In genomic region chr5:148397911-148398310, GRCm38 (mm10) we compare ENCODE assay signal across 10 mouse cellular contexts. TPM values are rescaled to one million over a fixed set of nuclear protein-coding genes. Genes with fewer than 3 reads are reported as not detected.
A peak's percentile ranks its signal among the peaks of the same experiment; 100 is the strongest.
DNase-seq lines count a peak whose midpoint lies in the region; ATAC-seq and TF ChIP-seq lines count a peak whose summit lies in the region.
"Had no signal": no experiment of that assay in that cellular context is flagged by ENCODE, and none has a peak within 500 bp of the region (broad histone marks: within the 10 kb centered on the region; RNA-seq: fewer than 3 reads in every experiment).

No protein-coding gene starts in this region.

- DNase-seq in heart, postnatal 36 days = no peak
- no peak for DNase-seq in forebrain, embryonic 11.5 days (ENCODE audit: low spot score)
- DNase-seq in cerebellum, postnatal 14 days = no peak
- DNase-seq in thymus, postnatal 14 days = no peak
- DNase-seq: heart, adult 2 months had no signal

- peaks cover 20% of the 10 kb centered on the region for H3K4me1 ChIP-seq in heart, embryonic 13.5 days
- H3K4me1 ChIP-seq in forebrain, embryonic 11.5 days (replicated peaks; ENCODE audit: control insufficient read depth, insufficient read depth, low read length) = no peaks in the 10 kb centered on the region; the same call in 1 of the 2 replicates
- H3K4me1 ChIP-seq in liver, embryonic 16.5 days (ENCODE audit: control insufficient read depth, low read depth, low read length) = peaks cover 21% of the 10 kb centered on the region

- H3ac ChIP-seq in C2C12 (ENCODE audit: control insufficient read depth, insufficient read length, low read depth) = peak overlapping the region; percentile 22

- H3K4me2 ChIP-seq in heart, embryonic 13.5 days = peak overlapping the region; percentile 83
- peak overlapping the region; percentile 1; the same call in 1 of the 2 replicates for H3K4me2 ChIP-seq in forebrain, embryonic 11.5 days (ENCODE audit: low read depth, low read length, severe bottlenecking)
- peak overlapping the region; percentile 85 for H3K4me2 ChIP-seq in liver, embryonic 16.5 days (ENCODE audit: low read depth, low read length)

- peaks cover 66% of the 10 kb centered on the region for H3K79me2 ChIP-seq in C2C12 (ENCODE audit: control insufficient read depth, insufficient read depth)

- 0 out of 2 replicates have a peak overlapping the region, but pooled peaks have one; percentile 84 for H3K9ac ChIP-seq in heart, embryonic 13.5 days
- no peak overlapping the region for H3K9ac ChIP-seq in forebrain, embryonic 11.5 days (ENCODE audit: low read length)
- peak overlapping the region; percentile 3; the same call in 1 of the 2 replicates for H3K9ac ChIP-seq in liver, embryonic 16.5 days (ENCODE audit: low read depth, low read length)
- H3K9ac ChIP-seq: embryonic facial prominence, embryonic 12.5 days had no signal

- peaks cover 9% of the 10 kb centered on the region; the same call in 1 of the 2 replicates for H3K27me3 ChIP-seq in heart, embryonic 13.5 days (replicated peaks)
- H3K27me3 ChIP-seq in C2C12 (ENCODE audit: control insufficient read depth, insufficient read depth, insufficient read length) = no peaks in the 10 kb centered on the region
- H3K27me3 ChIP-seq in forebrain, embryonic 11.5 days (ENCODE audit: control insufficient read depth, insufficient read depth, low read length) = no peaks in the 10 kb centered on the region; the same call in 1 of the 2 replicates
- H3K27me3 ChIP-seq in liver, embryonic 16.5 days (ENCODE audit: control insufficient read depth, insufficient read depth, low read depth, low read length) = 0 out of 2 replicates have a peak, but pooled peaks cover 3% of the 10 kb centered on the region

- no peak for TF ChIP-seq CTCF in C2C12 (IDR thresholded peaks at IDR 0.05; ENCODE audit: control insufficient read depth, insufficient read depth, insufficient read length)

- H3K27ac ChIP-seq in heart, embryonic 13.5 days (replicated peaks) = no peak overlapping the region
- H3K27ac ChIP-seq in forebrain, embryonic 11.5 days (ENCODE audit: low read depth, low read length) = no peak overlapping the region
- no peak overlapping the region for H3K27ac ChIP-seq in liver, embryonic 16.5 days (ENCODE audit: low read length)
- H3K27ac ChIP-seq: embryonic facial prominence, embryonic 12.5 days; heart, adult 2 months had no signal

- peak overlapping the region; percentile 69 for H3K4me3 ChIP-seq in heart, embryonic 13.5 days
- H3K4me3 ChIP-seq in C2C12 (ENCODE audit: insufficient read depth, poor library complexity, severe bottlenecking) = no peak overlapping the region
- H3K4me3 ChIP-seq in forebrain, embryonic 11.5 days (ENCODE audit: low read depth, low read length) = no peak overlapping the region
- peak overlapping the region; percentile 73 for H3K4me3 ChIP-seq in liver, embryonic 16.5 days (ENCODE audit: low read depth, low read length)
- H3K4me3 ChIP-seq: heart, adult 2 months had no signal

- peaks cover 32% of the 10 kb centered on the region for H3K36me3 ChIP-seq in heart, embryonic 13.5 days
- H3K36me3 ChIP-seq in C2C12 (ENCODE audit: control insufficient read depth, insufficient read depth) = peaks cover 41% of the 10 kb centered on the region
- H3K36me3 ChIP-seq in forebrain, embryonic 11.5 days (ENCODE audit: control insufficient read depth, insufficient read depth, low read length) = no peaks in the 10 kb centered on the region; the same call in 1 of the 2 replicates
- H3K36me3 ChIP-seq in liver, embryonic 16.5 days (ENCODE audit: control insufficient read depth, insufficient read depth) = peaks cover 4% of the 10 kb centered on the region
- H3K36me3 ChIP-seq: embryonic facial prominence, embryonic 12.5 days had no signal

- no peaks in the 10 kb centered on the region for H3K9me3 ChIP-seq in heart, embryonic 13.5 days
- H3K9me3 ChIP-seq in forebrain, embryonic 11.5 days (ENCODE audit: control insufficient read depth, low read length) = no peaks in the 10 kb centered on the region
- no peaks in the 10 kb centered on the region for H3K9me3 ChIP-seq in liver, embryonic 16.5 days (replicated peaks; ENCODE audit: control insufficient read depth, low read length)
- H3K9me3 ChIP-seq: embryonic facial prominence, embryonic 12.5 days had no signal

- peaks cover 56% of the 10 kb centered on the region for H3K79me3 ChIP-seq in C2C12 (ENCODE audit: low read depth)

- ATAC-seq in heart, embryonic 13.5 days (ENCODE audit: extremely low read depth, insufficient number of reproducible peaks, low FRiP score, low TSS enrichment) = no peak
- ATAC-seq in forebrain, embryonic 11.5 days (replicated peaks; ENCODE audit: low FRiP score) = no peak
- ATAC-seq in liver, embryonic 16.5 days (ENCODE audit: low read depth) = no peak
- ATAC-seq in megakaryocyte-erythroid progenitor cell, adult 5-6 weeks (replicated peaks; ENCODE audit: low FRiP score, low TSS enrichment, poor library complexity, severe bottlenecking) = no peak

- 66% methylated on average over 5 of the region's 5 CpGs for WGBS in heart, embryonic 13.5 days
- WGBS in forebrain, embryonic 11.5 days = 57% methylated on average over 5 of the region's 5 CpGs
- WGBS in liver, embryonic 16.5 days (ENCODE audit: insufficient replicate concordance) = 72% methylated on average over 5 of the region's 5 CpGs

- intact Hi-C loops in heart, postnatal 36 days (cut with DNase I) = loop anchor here (2.0 to 5.0 kb wide), 2 partner anchors 41 to 65 kb away; no protein-coding TSS in a partner anchor

TF ChIP-seq in C2C12, 6 proteins besides CTCF, POLR2A, EP300 and RAD21:
- TF ChIP-seq CEBPB (IDR thresholded peaks at IDR 0.05; ENCODE audit: low read depth) (no peak), MAX (IDR thresholded peaks at IDR 0.05) (no peak), MYOD1 (IDR thresholded peaks at IDR 0.05; ENCODE audit: control insufficient read depth, insufficient read length, low read depth) (no peak), FOSL1 (IDR thresholded peaks at IDR 0.05; ENCODE audit: insufficient read depth, low read length, poor library complexity, severe bottlenecking) (no peak), USF1 (IDR thresholded peaks at IDR 0.05; ENCODE audit: low read depth) (no peak), MYOG (IDR thresholded peaks at IDR 0.05; ENCODE audit: control insufficient read depth, extremely low read depth, insufficient read length) (no peak)

RNA-seq across cellular contexts. Expression of gene Slc7a1, which starts 1.8 kb away (rescaled TPM):
- 16.2 and 17.3 TPM in 2 replicates for polyA plus RNA-seq in heart, embryonic 13.5 days (2015; fragmentation: Nextera tagmentation; extraction: Ambion mirVana)
- 10 to 100 TPM in 1 of 2 experiments, 1 to 10 TPM in 1; 9.3 to 20.3 TPM for total RNA-seq in heart, postnatal 36 days (2021)
- polyA plus RNA-seq in C2C12 (2012; fragmentation: generic; extraction: Trizol) = 34.6 TPM
- 28.1 and 32.9 TPM in 2 replicates for polyA plus RNA-seq in forebrain, embryonic 11.5 days (2014; fragmentation: Nextera tagmentation; extraction: Ambion mirVana)
- polyA plus RNA-seq in liver, embryonic 16.5 days (2015; fragmentation: Nextera tagmentation; extraction: Ambion mirVana) = 14.1 and 15.7 TPM in 2 replicates
- total RNA-seq in megakaryocyte-erythroid progenitor cell, adult 5-6 weeks (2014; fragmentation: Nextera tagmentation) = 29.6 and 46.1 TPM in 2 replicates
- total RNA-seq in megakaryocyte-erythroid progenitor cell, adult 5-6 weeks (2017) = 17.8 and 22.7 TPM in 2 replicates

Comparison
In these comparisons a context has a peak if more than half of its experiments do, and no peak if none do; other contexts are left out.
1. H3K4me2 ChIP-seq: peak in every context shown above with its lines; median percentile 85 in liver, embryonic 16.5 days; 83 in heart, embryonic 13.5 days; 1 in forebrain, embryonic 11.5 days.
2. H3K4me3 ChIP-seq: peak in heart, embryonic 13.5 days (single experiment) and liver, embryonic 16.5 days (single experiment); none in C2C12 (single experiment) and forebrain, embryonic 11.5 days (single experiment).